Mouse (Mus musculus): Measurements from ENCODE around the gene Ccdc3. TPM values are rescaled to one million over a fixed set of nuclear protein-coding genes. Genes with fewer than 3 reads are reported as not detected.

The Ccdc3 gene
- polyA plus RNA-seq, 1 experiment = not detected

- Histone ChIP-seq H3K4me3 (replicated peaks) (no peak overlapping the region), H3K36me3 (replicated peaks; ENCODE audit: low read length) (no peaks in the 10 kb centered on the region), H3K4me1 (no peaks in the 10 kb centered on the region), H3K9me3 (no peaks in the 10 kb centered on the region), H3K27me3 (replicated peaks) (no peaks in the 10 kb centered on the region)
- no peak for TF ChIP-seq GATA1 (IDR thresholded peaks at IDR 0.05; ENCODE audit: borderline replicate concordance, low read length)
- TF ChIP-seq FLI1 (IDR thresholded peaks at IDR 0.05; ENCODE audit: low read length) = no peak
These were observed 22.8 kb downstream of the Ccdc3 start for GRCm38 (mm10) chr2:5160236-5160848.

DNA sequence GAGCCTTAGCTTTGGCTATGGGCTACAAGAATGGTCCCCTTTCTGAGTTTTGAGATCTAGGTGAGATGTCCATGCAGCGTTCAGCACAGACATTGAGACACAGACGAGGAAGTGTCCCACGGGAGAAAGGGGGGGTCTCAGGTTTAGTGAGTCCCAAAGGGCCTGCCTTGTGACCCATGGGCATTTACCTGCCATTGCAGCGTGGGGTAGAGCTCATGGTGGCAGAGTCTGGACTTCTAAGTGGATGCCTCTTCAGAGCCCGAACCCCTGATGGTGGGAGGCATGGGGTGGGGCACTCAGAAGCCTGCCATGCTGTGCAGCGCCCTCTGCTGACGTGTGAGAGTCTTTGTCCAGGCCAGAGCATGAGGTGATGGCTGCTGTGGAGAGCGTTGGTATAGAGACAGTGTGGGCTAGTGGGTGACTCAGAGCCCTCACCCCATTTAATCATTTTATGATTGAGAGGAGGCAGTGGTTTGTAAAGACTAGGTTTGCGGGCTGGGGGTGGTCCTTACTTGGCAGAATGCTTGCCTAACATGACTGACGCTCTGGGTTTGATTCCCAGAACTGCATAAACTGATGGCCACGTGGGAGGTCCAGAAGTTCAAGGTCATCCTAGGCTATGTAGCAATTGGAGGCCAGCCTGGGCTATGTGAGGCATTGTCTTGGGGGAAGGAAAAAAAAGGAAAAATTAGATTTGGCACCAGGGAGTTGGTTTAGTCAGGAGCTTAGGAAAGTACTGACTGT is 23.6 kb downstream of the Ccdc3 start:
- Histone ChIP-seq H3K27me3 (replicated peaks) (no peaks in the 10 kb centered on the region), H3K4me1 (no peaks in the 10 kb centered on the region), H3K36me3 (replicated peaks; ENCODE audit: low read length) (no peaks in the 10 kb centered on the region), H3K9me3 (no peaks in the 10 kb centered on the region), H3K4me3 (replicated peaks) (no peak overlapping the region)
- TF ChIP-seq FLI1 (IDR thresholded peaks at IDR 0.05; ENCODE audit: low read length) = no peak
- TF ChIP-seq GATA1 (IDR thresholded peaks at IDR 0.05; ENCODE audit: borderline replicate concordance, low read length) = no peak

DNA sequence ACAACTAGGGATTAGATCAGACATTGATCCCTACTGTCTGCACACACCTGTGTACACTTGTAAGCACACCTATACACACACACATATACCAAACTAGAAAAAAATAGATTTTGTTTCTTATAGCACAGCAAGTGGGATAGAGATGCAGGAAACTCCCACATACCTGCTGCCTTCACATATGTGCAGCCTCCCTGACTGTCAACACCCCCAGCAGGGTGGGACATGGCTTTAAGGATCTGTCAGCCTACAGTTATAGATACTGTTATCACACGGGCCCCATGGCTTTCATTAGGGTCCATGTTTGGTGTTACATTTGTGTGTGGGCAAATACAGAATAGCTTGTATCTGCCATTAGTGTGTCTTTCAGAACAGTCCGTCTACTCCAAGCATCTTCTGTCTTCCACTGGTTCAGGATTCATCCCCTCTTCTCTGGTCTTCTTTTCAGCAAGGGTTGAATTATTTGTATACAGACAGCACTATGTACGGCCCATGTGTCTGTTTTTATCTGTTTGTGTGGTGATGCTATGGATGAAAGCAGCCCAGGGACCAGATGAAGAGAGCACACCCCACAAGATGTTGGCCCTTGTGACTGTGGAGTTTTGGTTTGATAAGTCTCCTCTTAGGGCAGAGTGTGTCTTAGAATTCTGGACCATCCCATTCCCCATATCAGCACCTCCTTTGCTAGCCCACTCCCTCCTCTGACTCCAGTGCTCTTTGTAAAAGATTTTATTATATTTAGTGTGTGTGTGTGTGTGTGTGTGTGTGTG is 24.5 kb downstream of the Ccdc3 start:
- no peak overlapping the region for H3K4me3 ChIP-seq (replicated peaks)
- peaks cover 1% of the 10 kb centered on the region for H3K27me3 ChIP-seq (replicated peaks)
- no peak for TF ChIP-seq GATA1 (IDR thresholded peaks at IDR 0.05; ENCODE audit: borderline replicate concordance, low read length)
- no peak for TF ChIP-seq FLI1 (IDR thresholded peaks at IDR 0.05; ENCODE audit: low read length)
- H3K9me3 ChIP-seq = no peaks in the 10 kb centered on the region
- no peaks in the 10 kb centered on the region for H3K4me1 ChIP-seq
- no peaks in the 10 kb centered on the region for H3K36me3 ChIP-seq (replicated peaks; ENCODE audit: low read length)

GRCm38 (mm10) chr2:5162756-5163155 is 25.2 kb downstream of the Ccdc3 start:
- Histone ChIP-seq H3K9me3 (no peaks in the 10 kb centered on the region), H3K4me3 (replicated peaks) (no peak overlapping the region), H3K36me3 (replicated peaks; ENCODE audit: low read length) (no peaks in the 10 kb centered on the region), H3K27me3 (replicated peaks) (peaks cover 1% of the 10 kb centered on the region), H3K4me1 (no peaks in the 10 kb centered on the region)
- TF ChIP-seq FLI1 (IDR thresholded peaks at IDR 0.05; ENCODE audit: low read length) (no peak), GATA1 (IDR thresholded peaks at IDR 0.05; ENCODE audit: borderline replicate concordance, low read length) (no peak)

DNA sequence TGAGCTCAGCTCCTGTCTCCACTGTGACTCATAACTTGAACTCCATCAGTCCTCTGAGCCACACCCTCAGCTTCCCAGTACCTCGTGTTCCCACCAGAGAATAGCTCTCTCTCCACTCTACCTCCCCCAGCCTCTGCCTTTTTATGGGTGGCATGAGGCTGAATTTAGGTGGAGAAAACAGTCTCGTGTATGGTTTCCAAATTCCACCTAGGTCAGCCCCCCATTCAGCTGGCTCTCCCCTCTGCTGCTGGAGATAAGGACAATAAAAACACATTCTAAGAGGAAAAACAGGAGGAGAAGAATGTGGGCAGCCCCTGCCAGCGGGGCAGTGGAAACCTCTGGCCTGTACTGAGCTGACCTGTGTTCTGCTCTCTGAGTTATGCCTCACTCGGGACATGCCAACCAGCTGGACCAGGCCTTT is 28.4 kb downstream of the Ccdc3 start:
- Histone ChIP-seq H3K27me3 (replicated peaks) (peaks cover 1% of the 10 kb centered on the region), H3K36me3 (replicated peaks; ENCODE audit: low read length) (no peaks in the 10 kb centered on the region), H3K4me1 (no peaks in the 10 kb centered on the region), H3K9me3 (no peaks in the 10 kb centered on the region), H3K4me3 (replicated peaks) (no peak overlapping the region)
- TF ChIP-seq GATA1 (IDR thresholded peaks at IDR 0.05; ENCODE audit: borderline replicate concordance, low read length) = no peak
- no peak for TF ChIP-seq FLI1 (IDR thresholded peaks at IDR 0.05; ENCODE audit: low read length)

- no peaks in the 10 kb centered on the region for H3K4me1 ChIP-seq
- H3K4me3 ChIP-seq (replicated peaks) = no peak overlapping the region
- no peaks in the 10 kb centered on the region for H3K9me3 ChIP-seq
- no peaks in the 10 kb centered on the region for H3K36me3 ChIP-seq (replicated peaks; ENCODE audit: low read length)
- H3K27me3 ChIP-seq (replicated peaks) = peaks cover 1% of the 10 kb centered on the region
- TF ChIP-seq GATA1 (IDR thresholded peaks at IDR 0.05; ENCODE audit: borderline replicate concordance, low read length) = no peak
- no peak for TF ChIP-seq FLI1 (IDR thresholded peaks at IDR 0.05; ENCODE audit: low read length)
These were observed 29.2 kb downstream of the Ccdc3 start for GRCm38 (mm10) chr2:5166796-5167195.

- no peaks in the 10 kb centered on the region for H3K4me1 ChIP-seq
These were observed 33.2 kb downstream of the Ccdc3 start for GRCm38 (mm10) chr2:5170815-5171214.

GRCm38 (mm10) chr2:5171301-5172000 is 33.9 kb downstream of the Ccdc3 start:
- H3K36me3 ChIP-seq (replicated peaks; ENCODE audit: low read length) = no peaks in the 10 kb centered on the region
- no peaks in the 10 kb centered on the region for H3K4me1 ChIP-seq
- no peak overlapping the region for H3K4me3 ChIP-seq (replicated peaks)
- no peaks in the 10 kb centered on the region for H3K9me3 ChIP-seq
- TF ChIP-seq GATA1 (IDR thresholded peaks at IDR 0.05; ENCODE audit: borderline replicate concordance, low read length) (no peak), FLI1 (IDR thresholded peaks at IDR 0.05; ENCODE audit: low read length) (no peak)
- H3K27me3 ChIP-seq (replicated peaks) = peaks cover 1% of the 10 kb centered on the region

More at GRCm38 (mm10) chr2:5170815-5171214, 33.2 kb downstream of the Ccdc3 start:
- Histone ChIP-seq H3K36me3 (replicated peaks; ENCODE audit: low read length) (no peaks in the 10 kb centered on the region), H3K4me3 (replicated peaks) (no peak overlapping the region), H3K27me3 (replicated peaks) (peaks cover 1% of the 10 kb centered on the region), H3K9me3 (no peaks in the 10 kb centered on the region)
- TF ChIP-seq FLI1 (IDR thresholded peaks at IDR 0.05; ENCODE audit: low read length) = no peak
- TF ChIP-seq GATA1 (IDR thresholded peaks at IDR 0.05; ENCODE audit: borderline replicate concordance, low read length) = no peak

DNA sequence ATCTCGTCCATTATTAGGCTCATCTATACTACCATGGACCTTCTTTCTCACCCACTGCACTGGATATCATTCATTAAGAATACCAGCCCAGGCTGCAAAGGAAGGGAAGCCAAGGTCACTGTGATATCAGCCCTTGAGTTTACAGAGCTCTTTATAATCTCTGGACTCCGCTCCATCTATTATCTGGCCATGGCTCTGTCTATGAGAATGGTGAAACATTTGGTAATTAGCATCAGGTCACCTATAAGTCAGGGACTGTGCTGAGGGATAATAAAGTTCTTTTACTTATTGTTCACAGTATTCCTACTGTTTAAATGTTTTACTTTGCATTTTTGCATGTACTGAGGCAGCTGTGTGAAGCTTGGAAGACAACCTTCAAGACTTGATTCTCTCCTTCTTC is 35.2 kb downstream of the Ccdc3 start:
- Histone ChIP-seq H3K27me3 (replicated peaks) (no peaks in the 10 kb centered on the region), H3K4me1 (no peaks in the 10 kb centered on the region), H3K9me3 (no peaks in the 10 kb centered on the region), H3K36me3 (replicated peaks; ENCODE audit: low read length) (no peaks in the 10 kb centered on the region), H3K4me3 (replicated peaks) (no peak overlapping the region)
- TF ChIP-seq GATA1 (IDR thresholded peaks at IDR 0.05; ENCODE audit: borderline replicate concordance, low read length) (no peak), FLI1 (IDR thresholded peaks at IDR 0.05; ENCODE audit: low read length) (no peak)
